Mouse (Mus musculus): ENCODE measurements around the gene Emc7. TPM values are rescaled to one million over a fixed set of nuclear protein-coding genes. Genes with fewer than 3 reads are reported as not detected.
A peak's percentile ranks its signal among the peaks of the same experiment; 100 is the strongest.

The Emc7 gene
- polyA plus RNA-seq, 1 experiment from 2014 or later, result 20.6 TPM

GRCm38 (mm10) chr2:112470961-112471381 lies 16.2 kb downstream of the Emc7 start:
- no peak for ATAC-seq
- TF ChIP-seq CTCF (IDR thresholded peaks at IDR 0.05; ENCODE audit: low read depth), result no peak
- 72% methylated on average over 5 of the region's 5 CpGs for WGBS

DNA sequence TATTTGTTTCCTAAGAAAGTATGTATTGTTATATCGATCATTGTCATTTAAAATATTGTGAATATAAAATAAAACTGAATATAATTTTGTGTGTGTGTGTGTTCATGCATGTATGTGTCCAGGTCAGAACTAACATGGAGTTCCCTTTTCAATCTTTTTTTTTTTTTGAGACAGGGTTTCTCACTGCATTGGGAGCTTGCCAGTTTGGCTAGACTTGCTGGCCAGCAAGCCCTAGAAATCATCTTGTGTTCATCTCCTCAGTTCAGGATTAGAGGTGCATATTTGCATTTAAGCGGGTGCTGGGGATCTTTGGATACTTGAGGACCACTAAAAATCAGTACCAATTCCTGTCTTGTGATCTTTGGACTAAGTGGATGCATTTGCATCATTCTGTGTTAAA lies 17.3 kb downstream of the Emc7 start:
- H3K9ac ChIP-seq (ENCODE audit: low read depth, low read length), result no peak overlapping the region
- TF ChIP-seq CTCF (IDR thresholded peaks at IDR 0.05; ENCODE audit: low read depth), result no peak
- 90% methylated on average over 2 of the region's 2 CpGs for WGBS
- ATAC-seq, result no peak
- H3K4me2 ChIP-seq (replicated peaks; ENCODE audit: low read depth), result no peak overlapping the region
- H3K27ac ChIP-seq (ENCODE audit: low read depth, low read length), result no peak overlapping the region
- no peaks in the 10 kb centered on the region for H3K9me3 ChIP-seq (ENCODE audit: control insufficient read depth)
- peaks cover 19% of the 10 kb centered on the region for H3K36me3 ChIP-seq (ENCODE audit: control insufficient read depth, insufficient read depth)
- no peaks in the 10 kb centered on the region for H3K4me1 ChIP-seq (replicated peaks; ENCODE audit: control insufficient read depth, insufficient read depth, low read length)
- no peak overlapping the region for H3K4me3 ChIP-seq (ENCODE audit: low read depth, low read length)
- no peaks in the 10 kb centered on the region for H3K27me3 ChIP-seq (replicated peaks; ENCODE audit: control insufficient read depth, insufficient read depth, low read length)

More at GRCm38 (mm10) chr2:112470961-112471381, 16.2 kb downstream of the Emc7 start:
- no peaks in the 10 kb centered on the region for H3K9me3 ChIP-seq (ENCODE audit: control insufficient read depth)
- H3K4me3 ChIP-seq (ENCODE audit: low read depth, low read length), result no peak overlapping the region
- no peak overlapping the region for H3K27ac ChIP-seq (ENCODE audit: low read depth, low read length)
- H3K9ac ChIP-seq (ENCODE audit: low read depth, low read length), result no peak overlapping the region
- peaks cover 27% of the 10 kb centered on the region for H3K36me3 ChIP-seq (ENCODE audit: control insufficient read depth, insufficient read depth)
- no peak overlapping the region for H3K4me2 ChIP-seq (replicated peaks; ENCODE audit: low read depth)
- no peaks in the 10 kb centered on the region for H3K27me3 ChIP-seq (replicated peaks; ENCODE audit: control insufficient read depth, insufficient read depth, low read length)
- H3K4me1 ChIP-seq (replicated peaks; ENCODE audit: control insufficient read depth, insufficient read depth, low read length), result no peaks in the 10 kb centered on the region

DNA sequence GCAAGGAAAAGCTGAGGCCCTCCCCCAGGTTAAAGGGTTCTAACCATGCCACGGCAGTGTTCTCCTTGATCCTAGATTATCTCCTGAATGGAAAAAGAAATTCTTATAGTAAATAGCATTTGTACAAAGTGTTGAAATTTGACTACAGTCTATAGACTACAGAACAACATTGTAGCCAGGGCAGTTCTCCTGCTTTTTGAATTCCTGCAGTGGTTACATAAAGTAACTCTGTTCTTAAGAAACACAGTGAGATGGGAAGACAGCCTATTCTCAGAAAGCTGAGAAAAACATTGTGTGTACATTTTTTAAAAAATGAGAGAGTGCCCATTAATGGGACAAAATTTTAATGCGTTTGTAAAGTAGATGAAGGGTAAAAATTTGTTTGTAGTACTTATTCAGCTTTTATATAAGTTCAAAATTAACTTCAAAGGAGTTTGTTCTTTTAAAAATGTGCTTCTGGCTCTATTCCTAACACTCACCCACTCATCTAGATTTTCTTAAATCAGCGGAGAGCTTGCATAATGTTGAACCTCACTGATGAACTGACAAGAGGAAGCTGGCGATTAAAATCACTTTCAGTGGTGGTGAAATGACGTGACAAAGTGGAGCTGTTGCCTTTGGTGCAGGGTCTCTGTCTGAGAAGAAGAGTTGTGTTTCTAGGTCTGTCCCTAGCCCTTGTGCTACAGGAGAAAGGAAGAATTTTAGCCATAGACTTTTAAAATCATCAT lies 20.4 kb downstream of the Emc7 start:
- Histone ChIP-seq H3K27me3 (replicated peaks; ENCODE audit: control insufficient read depth, insufficient read depth, low read length) (no peaks in the 10 kb centered on the region), H3K9ac (ENCODE audit: low read depth, low read length) (no peak overlapping the region), H3K36me3 (ENCODE audit: control insufficient read depth, insufficient read depth) (no peaks in the 10 kb centered on the region), H3K9me3 (ENCODE audit: control insufficient read depth) (no peaks in the 10 kb centered on the region), H3K4me3 (ENCODE audit: low read depth, low read length) (no peak overlapping the region), H3K27ac (ENCODE audit: low read depth, low read length) (no peak overlapping the region), H3K4me1 (replicated peaks; ENCODE audit: control insufficient read depth, insufficient read depth, low read length) (no peaks in the 10 kb centered on the region), H3K4me2 (replicated peaks; ENCODE audit: low read depth) (no peak overlapping the region)
- no peak for TF ChIP-seq CTCF (IDR thresholded peaks at IDR 0.05; ENCODE audit: low read depth)
- ATAC-seq, result no peak
- 80% methylated on average over 5 of the region's 5 CpGs for WGBS

DNA sequence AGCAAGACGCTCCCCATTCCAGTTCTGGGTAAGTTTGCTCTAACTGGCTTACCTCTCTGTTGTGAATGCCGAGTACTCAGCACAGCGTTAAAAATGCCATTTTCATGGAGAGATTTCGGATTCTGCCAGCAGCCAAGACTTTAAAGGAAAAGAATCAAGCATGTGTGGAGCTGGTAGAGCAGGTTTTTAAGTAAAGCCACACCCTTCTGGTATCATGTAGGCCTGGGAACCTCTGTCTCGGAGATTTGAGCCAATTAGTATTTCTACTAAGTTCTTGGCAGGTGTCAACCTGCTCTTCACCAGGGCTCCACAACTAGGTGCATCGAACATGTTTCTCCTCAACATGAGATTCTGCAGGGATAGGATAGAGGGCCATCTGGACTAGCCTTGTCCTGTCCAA lies 21.8 kb downstream of the Emc7 start:
- Histone ChIP-seq H3K4me3 (ENCODE audit: low read depth, low read length) (no peak overlapping the region), H3K4me1 (replicated peaks; ENCODE audit: control insufficient read depth, insufficient read depth, low read length) (no peaks in the 10 kb centered on the region), H3K27me3 (replicated peaks; ENCODE audit: control insufficient read depth, insufficient read depth, low read length) (no peaks in the 10 kb centered on the region), H3K27ac (ENCODE audit: low read depth, low read length) (no peak overlapping the region), H3K9me3 (ENCODE audit: control insufficient read depth) (no peaks in the 10 kb centered on the region), H3K4me2 (replicated peaks; ENCODE audit: low read depth) (no peak overlapping the region), H3K36me3 (ENCODE audit: control insufficient read depth, insufficient read depth) (no peaks in the 10 kb centered on the region), H3K9ac (ENCODE audit: low read depth, low read length) (no peak overlapping the region)
- 44% methylated on average over 6 of the region's 6 CpGs for WGBS
- ATAC-seq, result no peak
- TF ChIP-seq CTCF (IDR thresholded peaks at IDR 0.05; ENCODE audit: low read depth), result no peak

DNA sequence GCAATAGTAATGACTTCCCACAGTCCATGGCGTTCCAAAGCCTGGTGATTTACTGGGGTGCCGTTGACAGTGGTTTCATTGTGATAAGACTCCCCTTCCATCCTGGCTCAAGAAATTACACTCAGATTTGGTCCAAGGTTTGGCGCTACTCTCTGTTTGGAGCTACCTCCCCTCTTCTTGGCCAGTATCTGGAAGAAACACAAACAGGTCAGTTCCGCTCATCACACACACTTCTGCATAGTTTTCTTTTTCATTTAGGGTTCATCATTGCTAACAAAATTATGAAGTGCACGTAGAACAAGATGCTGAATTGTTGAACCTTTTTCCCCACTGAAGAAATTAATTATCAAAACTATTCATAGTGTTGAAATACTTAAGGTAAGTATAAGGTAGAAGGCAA lies 25.9 kb downstream of the Emc7 start, which contains the start of gene Chrm5:
Gene Chrm5 (minus strand): TSS at position 101 of the 400 bp plus-strand sequence.
- no peak for ATAC-seq
- Histone ChIP-seq H3K9me3 (ENCODE audit: control insufficient read depth) (no peaks in the 10 kb centered on the region), H3K9ac (ENCODE audit: low read depth, low read length) (no peak within 1 kb of the TSS), H3K4me2 (replicated peaks; ENCODE audit: low read depth) (no peak within 1 kb of the TSS), H3K36me3 (ENCODE audit: control insufficient read depth, insufficient read depth) (no peaks in the 10 kb centered on the region), H3K4me1 (replicated peaks; ENCODE audit: control insufficient read depth, insufficient read depth, low read length) (no peaks in the 10 kb centered on the region), H3K4me3 (ENCODE audit: low read depth, low read length) (no peak within 1 kb of the TSS), H3K27ac (ENCODE audit: low read depth, low read length) (no peak within 1 kb of the TSS), H3K27me3 (replicated peaks; ENCODE audit: control insufficient read depth, insufficient read depth, low read length) (no peaks in the 10 kb centered on the region)
- TF ChIP-seq CTCF (IDR thresholded peaks at IDR 0.05; ENCODE audit: low read depth), result no peak
- WGBS, result 89% methylated on average over 5 of the region's 5 CpGs

DNA sequence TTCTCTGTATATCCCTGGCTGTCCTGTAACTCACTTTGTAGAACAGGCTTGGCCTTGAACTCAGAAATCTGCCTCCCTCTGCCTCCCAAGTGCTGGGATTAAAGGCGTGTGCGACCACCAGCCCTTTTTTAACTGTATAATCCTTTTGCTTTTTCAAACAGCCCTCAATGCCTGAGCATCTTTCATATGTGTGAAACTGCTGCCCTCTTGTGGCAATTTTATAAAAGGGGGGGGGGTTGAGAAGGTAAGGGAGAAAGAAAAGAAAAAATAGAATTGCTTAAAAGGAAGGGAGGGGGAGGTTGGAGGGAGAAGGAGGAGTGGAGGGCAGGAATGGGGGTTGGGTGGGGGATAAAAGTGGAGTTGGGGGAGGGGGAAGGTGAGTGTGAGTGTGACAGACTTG lies 26.8 kb downstream of the Emc7 start:
- no peaks in the 10 kb centered on the region for H3K9me3 ChIP-seq (ENCODE audit: control insufficient read depth)
- H3K36me3 ChIP-seq (ENCODE audit: control insufficient read depth, insufficient read depth), result no peaks in the 10 kb centered on the region
- no peak overlapping the region for H3K27ac ChIP-seq (ENCODE audit: low read depth, low read length)
- H3K4me2 ChIP-seq (replicated peaks; ENCODE audit: low read depth), result no peak overlapping the region
- 0% methylated on average over 2 of the region's 2 CpGs for WGBS
- no peaks in the 10 kb centered on the region for H3K4me1 ChIP-seq (replicated peaks; ENCODE audit: control insufficient read depth, insufficient read depth, low read length)
- H3K4me3 ChIP-seq (ENCODE audit: low read depth, low read length), result no peak overlapping the region
- ATAC-seq, result no peak
- H3K9ac ChIP-seq (ENCODE audit: low read depth, low read length), result no peak overlapping the region
- no peaks in the 10 kb centered on the region for H3K27me3 ChIP-seq (replicated peaks; ENCODE audit: control insufficient read depth, insufficient read depth, low read length)
- TF ChIP-seq CTCF (IDR thresholded peaks at IDR 0.05; ENCODE audit: low read depth), result peak; percentile 72
